Mouse (Mus musculus): Measurements from ENCODE around the gene Tlr8. TPM values are rescaled to one million over a fixed set of nuclear protein-coding genes. Genes with fewer than 3 reads are reported as not detected.
"Not testable (repeated sequence)": the region's sequence is repeated elsewhere in the genome, so short reads cannot be mapped to it uniquely, and the experiment has no call there.

The Tlr8 gene
- 0.35 and 0.66 TPM in 2 replicates for polyA plus RNA-seq (2015; fragmentation: Nextera tagmentation; extraction: Ambion mirVana)

DNA sequence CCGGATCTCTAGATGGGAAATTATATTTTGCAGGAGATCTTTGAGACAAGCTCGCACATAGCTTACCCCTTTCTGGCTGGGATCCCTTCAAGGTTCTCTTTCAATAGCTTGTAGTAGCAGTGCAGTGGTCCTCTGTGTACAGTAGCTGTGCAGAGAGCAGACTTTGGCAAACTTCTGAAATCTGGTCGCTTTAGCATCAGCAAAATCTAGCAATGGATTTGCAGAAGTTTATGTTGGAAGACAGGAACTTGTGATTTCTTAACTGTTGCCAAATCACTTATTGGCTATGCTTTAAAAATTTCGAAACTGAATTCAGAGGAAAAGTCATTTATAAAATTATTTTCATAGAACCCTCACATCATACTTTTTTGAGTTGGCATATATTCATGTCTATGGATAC is at the start of gene Tlr8:
Tlr8 (minus strand) TSS at position 244 of the 400 bp plus-strand sequence.
- H3K9ac ChIP-seq (ENCODE audit: low read depth, low read length), result no peak within 1 kb of the TSS
- H3K27ac ChIP-seq (ENCODE audit: low read length), result no peak within 1 kb of the TSS
- H3K4me2 ChIP-seq (ENCODE audit: low read depth, low read length), result no peak within 1 kb of the TSS
- H3K9me3 ChIP-seq (ENCODE audit: control insufficient read depth, low read length), result no peaks in the 10 kb centered on the region
- H3K36me3 ChIP-seq (ENCODE audit: control insufficient read depth, insufficient read depth, low read length), result no peaks in the 10 kb centered on the region
- no peak within 1 kb of the TSS for H3K4me3 ChIP-seq (ENCODE audit: low read length)
- no peaks in the 10 kb centered on the region for H3K27me3 ChIP-seq (replicated peaks; ENCODE audit: control insufficient read depth, insufficient read depth, low read length)
- no peaks in the 10 kb centered on the region for H3K4me1 ChIP-seq (ENCODE audit: control insufficient read depth, insufficient read depth, low read length)
- 73% methylated on average over 4 of the region's 4 CpGs for WGBS
- ATAC-seq, result no peak

- not testable (repeated sequence) for ATAC-seq; H3K4me1 ChIP-seq (ENCODE audit: control insufficient read depth, insufficient read depth, low read length)
- WGBS, result no CpG with 5 or more reads among the region's 1 CpGs
These were observed 37.9 kb upstream of the Tlr8 start for GRCm38 (mm10) chrX:167302061-167302460.

DNA sequence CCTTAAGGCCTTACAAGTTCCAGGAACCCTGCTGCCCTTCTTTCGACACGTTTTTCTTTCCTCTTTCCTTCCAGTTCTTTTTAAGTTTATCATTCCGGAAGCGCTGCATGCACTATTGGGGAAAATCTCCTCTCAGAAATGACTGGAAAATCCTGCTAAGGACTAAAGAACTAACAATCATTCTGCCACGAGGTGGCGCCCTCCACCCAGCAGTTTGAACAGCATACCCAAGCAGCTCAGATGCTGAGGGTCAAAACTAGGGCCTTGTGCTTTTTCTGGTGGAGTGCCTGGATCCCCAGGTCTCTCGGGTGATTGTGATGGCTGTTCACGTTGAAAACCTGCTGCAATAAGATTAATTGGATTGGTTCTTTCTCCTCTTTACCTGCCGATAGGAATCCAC is 12.8 kb upstream of the Tlr8 start:
- WGBS, result 12% methylated on average over 9 of the region's 9 CpGs
- peak; percentile 70 for ATAC-seq
- H3K4me1 ChIP-seq (ENCODE audit: control insufficient read depth, insufficient read depth, low read length), result no peaks in the 10 kb centered on the region

More at GRCm38 (mm10) chrX:167302061-167302460, 37.9 kb upstream of the Tlr8 start:
- not testable (repeated sequence) for H3K36me3 ChIP-seq (ENCODE audit: control insufficient read depth, insufficient read depth, low read length); H3K27ac ChIP-seq (ENCODE audit: low read length); H3K9ac ChIP-seq (ENCODE audit: low read depth, low read length); H3K4me3 ChIP-seq (ENCODE audit: low read length); H3K27me3 ChIP-seq (replicated peaks; ENCODE audit: control insufficient read depth, insufficient read depth, low read length); H3K4me2 ChIP-seq (ENCODE audit: low read depth, low read length); H3K9me3 ChIP-seq (ENCODE audit: control insufficient read depth, low read length)

GRCm38 (mm10) chrX:167276551-167276950 is 12.4 kb upstream of the Tlr8 start:
- Histone ChIP-seq H3K4me2 (ENCODE audit: low read depth, low read length) (peak overlapping the region; percentile 47), H3K27ac (ENCODE audit: low read length) (no peak overlapping the region), H3K9ac (ENCODE audit: low read depth, low read length) (no peak overlapping the region), H3K36me3 (ENCODE audit: control insufficient read depth, insufficient read depth, low read length) (no peaks in the 10 kb centered on the region), H3K4me3 (ENCODE audit: low read length) (peak overlapping the region; percentile 28), H3K9me3 (ENCODE audit: control insufficient read depth, low read length) (no peaks in the 10 kb centered on the region), H3K4me1 (ENCODE audit: control insufficient read depth, insufficient read depth, low read length) (no peaks in the 10 kb centered on the region), H3K27me3 (replicated peaks; ENCODE audit: control insufficient read depth, insufficient read depth, low read length) (no peaks in the 10 kb centered on the region; the same call in 1 of the 2 replicates)
- 43% methylated on average over 10 of the region's 10 CpGs for WGBS
- no peak for ATAC-seq

More for the DNA sequence above, 12.8 kb upstream of the Tlr8 start:
- Histone ChIP-seq H3K27ac (ENCODE audit: low read length) (no peak overlapping the region), H3K27me3 (replicated peaks; ENCODE audit: control insufficient read depth, insufficient read depth, low read length) (no peaks in the 10 kb centered on the region; the same call in 1 of the 2 replicates), H3K4me2 (ENCODE audit: low read depth, low read length) (peak overlapping the region; percentile 47), H3K9me3 (ENCODE audit: control insufficient read depth, low read length) (no peaks in the 10 kb centered on the region), H3K4me3 (ENCODE audit: low read length) (peak overlapping the region; percentile 28), H3K36me3 (ENCODE audit: control insufficient read depth, insufficient read depth, low read length) (no peaks in the 10 kb centered on the region), H3K9ac (ENCODE audit: low read depth, low read length) (no peak overlapping the region)

- no peak for ATAC-seq
- WGBS, result 77% methylated on average over 4 of the region's 4 CpGs
- H3K36me3 ChIP-seq (ENCODE audit: control insufficient read depth, insufficient read depth, low read length), result no peaks in the 10 kb centered on the region
- no peak overlapping the region for H3K4me3 ChIP-seq (ENCODE audit: low read length)
- H3K9ac ChIP-seq (ENCODE audit: low read depth, low read length), result no peak overlapping the region
- 0 out of 2 replicates have a peak, but pooled peaks cover 1% of the 10 kb centered on the region for H3K27me3 ChIP-seq (replicated peaks; ENCODE audit: control insufficient read depth, insufficient read depth, low read length)
- no peaks in the 10 kb centered on the region for H3K9me3 ChIP-seq (ENCODE audit: control insufficient read depth, low read length)
- H3K4me2 ChIP-seq (ENCODE audit: low read depth, low read length), result no peak overlapping the region
- no peak overlapping the region for H3K27ac ChIP-seq (ENCODE audit: low read length)
- no peaks in the 10 kb centered on the region for H3K4me1 ChIP-seq (ENCODE audit: control insufficient read depth, insufficient read depth, low read length)
These were observed 599 bp downstream of the Tlr8 start for GRCm38 (mm10) chrX:167263530-167263929.

DNA sequence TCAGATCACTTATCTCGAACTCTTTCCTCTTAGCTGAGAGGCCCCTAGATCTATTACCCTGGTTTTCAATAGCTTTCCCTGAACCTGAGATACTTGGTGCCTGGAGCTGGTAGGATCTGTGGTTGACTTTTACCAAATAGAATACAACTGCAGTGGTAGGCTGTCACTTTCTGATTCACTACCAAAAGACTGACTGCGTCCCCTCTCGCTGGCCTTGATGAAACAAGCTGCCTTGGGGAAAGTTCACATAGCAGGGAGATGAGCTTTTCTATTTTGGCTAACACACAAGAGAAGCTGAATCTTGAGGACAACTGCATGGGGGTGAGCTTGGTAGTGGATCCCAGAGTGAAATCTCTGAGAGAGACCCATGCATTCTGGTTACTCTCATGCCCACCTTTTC is 22.4 kb downstream of the Tlr8 start:
- Histone ChIP-seq H3K4me2 (ENCODE audit: low read depth, low read length) (no peak overlapping the region), H3K4me1 (ENCODE audit: control insufficient read depth, insufficient read depth, low read length) (no peaks in the 10 kb centered on the region), H3K27me3 (replicated peaks; ENCODE audit: control insufficient read depth, insufficient read depth, low read length) (0 out of 2 replicates have a peak, but pooled peaks cover 8% of the 10 kb centered on the region), H3K36me3 (ENCODE audit: control insufficient read depth, insufficient read depth, low read length) (no peaks in the 10 kb centered on the region), H3K4me3 (ENCODE audit: low read length) (no peak overlapping the region), H3K27ac (ENCODE audit: low read length) (no peak overlapping the region), H3K9ac (ENCODE audit: low read depth, low read length) (no peak overlapping the region), H3K9me3 (ENCODE audit: control insufficient read depth, low read length) (no peaks in the 10 kb centered on the region)
- ATAC-seq, result no peak
- 90% methylated on average over 3 of the region's 3 CpGs for WGBS

- H3K4me3 ChIP-seq (ENCODE audit: low read length), result no peak overlapping the region
- no peaks in the 10 kb centered on the region for H3K4me1 ChIP-seq (ENCODE audit: control insufficient read depth, insufficient read depth, low read length)
- 61% methylated on average over 9 of the region's 9 CpGs for WGBS
- H3K9me3 ChIP-seq (ENCODE audit: control insufficient read depth, low read length), result no peaks in the 10 kb centered on the region
- H3K36me3 ChIP-seq (ENCODE audit: control insufficient read depth, insufficient read depth, low read length), result no peaks in the 10 kb centered on the region
- no peak overlapping the region for H3K9ac ChIP-seq (ENCODE audit: low read depth, low read length)
- no peak overlapping the region for H3K27ac ChIP-seq (ENCODE audit: low read length)
- H3K27me3 ChIP-seq (replicated peaks; ENCODE audit: control insufficient read depth, insufficient read depth, low read length), result 0 out of 2 replicates have a peak, but pooled peaks cover 8% of the 10 kb centered on the region
- ATAC-seq, result no peak
- no peak overlapping the region for H3K4me2 ChIP-seq (ENCODE audit: low read depth, low read length)
These were observed 24.7 kb downstream of the Tlr8 start for GRCm38 (mm10) chrX:167239293-167239921.

DNA sequence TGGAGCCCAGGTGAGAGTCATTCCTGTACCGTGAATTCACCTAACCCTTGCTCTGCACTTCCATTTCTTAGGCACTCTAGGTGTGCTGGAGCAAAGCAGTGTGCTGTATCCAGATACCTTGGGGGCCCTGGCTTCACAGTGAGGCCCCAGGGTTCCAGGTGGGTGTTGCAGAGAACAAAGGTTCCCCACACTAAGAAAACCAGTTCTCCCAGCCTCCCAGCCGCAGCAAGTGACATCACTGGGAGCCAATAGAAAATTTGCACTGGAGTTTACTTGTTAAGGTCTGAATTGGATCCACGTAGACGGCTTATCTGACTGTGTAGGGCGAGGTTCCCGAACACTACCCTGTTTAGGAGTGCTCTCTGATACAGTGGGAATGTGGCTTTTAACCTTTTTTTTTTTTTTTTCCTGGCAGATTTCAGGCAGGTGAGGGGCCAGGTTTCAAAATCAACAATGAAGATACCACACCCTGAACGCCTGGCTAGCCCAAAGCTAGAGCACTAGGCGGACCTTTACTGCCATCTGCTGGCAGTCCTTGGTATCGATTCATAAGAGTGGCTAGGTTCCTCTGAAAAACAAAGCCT is 30.9 kb downstream of the Tlr8 start:
- peak; percentile 96 for ATAC-seq
- Histone ChIP-seq H3K9me3 (ENCODE audit: control insufficient read depth, low read length) (no peaks in the 10 kb centered on the region), H3K27me3 (replicated peaks; ENCODE audit: control insufficient read depth, insufficient read depth, low read length) (no peaks in the 10 kb centered on the region), H3K4me3 (ENCODE audit: low read length) (no peak overlapping the region), H3K27ac (ENCODE audit: low read length) (peak overlapping the region; percentile 75), H3K36me3 (ENCODE audit: control insufficient read depth, insufficient read depth, low read length) (no peaks in the 10 kb centered on the region), H3K4me2 (ENCODE audit: low read depth, low read length) (no peak overlapping the region), H3K9ac (ENCODE audit: low read depth, low read length) (no peak overlapping the region), H3K4me1 (ENCODE audit: control insufficient read depth, insufficient read depth, low read length) (no peaks in the 10 kb centered on the region)
- 26% methylated on average over 9 of the region's 9 CpGs for WGBS

- Histone ChIP-seq H3K4me3 (ENCODE audit: low read length) (no peak overlapping the region), H3K36me3 (ENCODE audit: control insufficient read depth, insufficient read depth, low read length) (no peaks in the 10 kb centered on the region), H3K4me1 (ENCODE audit: control insufficient read depth, insufficient read depth, low read length) (no peaks in the 10 kb centered on the region), H3K27ac (ENCODE audit: low read length) (no peak overlapping the region), H3K27me3 (replicated peaks; ENCODE audit: control insufficient read depth, insufficient read depth, low read length) (no peaks in the 10 kb centered on the region), H3K9me3 (ENCODE audit: control insufficient read depth, low read length) (no peaks in the 10 kb centered on the region), H3K4me2 (ENCODE audit: low read depth, low read length) (no peak overlapping the region), H3K9ac (ENCODE audit: low read depth, low read length) (no peak overlapping the region)
- no peak for ATAC-seq
- WGBS, result 51% methylated on average over 8 of the region's 8 CpGs
These were observed 33.0 kb downstream of the Tlr8 start for GRCm38 (mm10) chrX:167231150-167231549.

Data from intestine, embryonic 16.5 days (tissue).